Mouse (Mus musculus): Measurements from ENCODE around the gene Plcxd1. TPM values are rescaled to one million over a fixed set of nuclear protein-coding genes. Genes with fewer than 3 reads are reported as not detected.

Gene Plcxd1
- polyA plus RNA-seq, 1 experiment from 2014 or later: 1.4 TPM

DNA sequence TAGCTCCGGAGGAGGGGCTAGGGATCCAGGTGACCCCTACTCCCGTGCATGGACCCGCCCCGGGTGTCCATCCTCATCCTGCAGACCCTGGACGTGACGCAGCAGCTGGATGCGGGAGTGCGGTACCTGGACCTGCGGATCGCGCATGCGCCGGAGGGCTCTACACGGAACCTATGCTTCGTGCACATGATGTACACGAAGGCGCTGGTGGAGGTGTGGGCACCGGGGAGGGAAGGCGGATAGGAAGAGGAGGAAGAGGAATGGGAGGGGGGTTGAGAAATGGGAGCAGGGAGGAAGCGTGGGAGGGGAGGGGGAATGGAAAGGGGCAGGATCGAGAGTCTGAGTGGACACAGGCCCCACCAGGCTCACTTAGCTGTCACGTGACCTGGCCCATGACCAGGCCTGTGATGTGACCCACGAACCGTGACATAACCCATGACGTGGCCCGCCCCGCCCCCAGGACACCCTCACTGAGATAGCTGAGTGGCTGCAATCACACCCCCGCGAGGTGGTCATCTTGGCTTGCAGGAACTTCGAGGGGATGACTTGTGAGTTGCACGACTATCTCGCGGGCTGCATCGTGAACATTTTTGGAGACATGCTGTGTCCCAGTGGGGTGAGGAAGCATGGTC is 2.1 kb downstream of the Plcxd1 start:
- 18% methylated on average over 34 of the region's 34 CpGs for WGBS
- H3K4me2 ChIP-seq (replicated peaks): peak overlapping the region; percentile 72
- H3K4me1 ChIP-seq: peaks cover 30% of the 10 kb centered on the region
- H3K4me3 ChIP-seq: peak overlapping the region; percentile 35
- H3K27ac ChIP-seq: no peak overlapping the region
- H3K9ac ChIP-seq: no peak overlapping the region
- H3K36me3 ChIP-seq: peaks cover 39% of the 10 kb centered on the region
- H3K9me3 ChIP-seq: no peaks in the 10 kb centered on the region
- no peak for ATAC-seq (ENCODE audit: insufficient number of reproducible peaks, insufficient read depth, low FRiP score, low TSS enrichment)
- 0 out of 2 replicates have a peak, but pooled peaks cover 4% of the 10 kb centered on the region for H3K27me3 ChIP-seq

DNA sequence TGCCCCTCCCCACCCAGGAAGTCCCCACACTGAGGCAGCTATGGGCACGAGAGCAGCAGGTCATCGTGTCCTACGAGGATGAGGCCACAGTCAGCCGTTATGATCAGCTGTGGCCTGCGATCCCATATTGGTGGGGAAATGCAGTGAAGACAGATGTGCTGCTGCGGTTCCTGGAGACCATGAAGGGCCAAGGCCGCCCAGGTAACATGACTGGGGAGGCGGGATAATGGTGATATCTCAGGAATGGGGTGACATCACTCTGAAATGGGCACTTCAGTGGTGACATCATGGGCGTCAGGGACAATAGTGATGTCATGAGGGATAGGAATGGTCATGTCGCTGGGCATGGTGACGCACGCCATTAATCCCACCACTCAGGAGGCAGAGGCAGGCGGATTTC is 2.7 kb downstream of the Plcxd1 start:
- peak overlapping the region; percentile 72; the same call in 1 of the 2 replicates for H3K4me2 ChIP-seq (replicated peaks)
- peaks cover 33% of the 10 kb centered on the region for H3K4me1 ChIP-seq
- no peak for ATAC-seq (ENCODE audit: insufficient number of reproducible peaks, insufficient read depth, low FRiP score, low TSS enrichment)
- no peak overlapping the region for H3K9ac ChIP-seq
- H3K27ac ChIP-seq: no peak overlapping the region
- peaks cover 39% of the 10 kb centered on the region for H3K36me3 ChIP-seq
- H3K4me3 ChIP-seq: no peak overlapping the region; the same call in 1 of the 2 replicates
- H3K27me3 ChIP-seq: 0 out of 2 replicates have a peak, but pooled peaks cover 4% of the 10 kb centered on the region
- 92% methylated on average over 13 of the region's 13 CpGs for WGBS
- H3K9me3 ChIP-seq: no peaks in the 10 kb centered on the region

DNA sequence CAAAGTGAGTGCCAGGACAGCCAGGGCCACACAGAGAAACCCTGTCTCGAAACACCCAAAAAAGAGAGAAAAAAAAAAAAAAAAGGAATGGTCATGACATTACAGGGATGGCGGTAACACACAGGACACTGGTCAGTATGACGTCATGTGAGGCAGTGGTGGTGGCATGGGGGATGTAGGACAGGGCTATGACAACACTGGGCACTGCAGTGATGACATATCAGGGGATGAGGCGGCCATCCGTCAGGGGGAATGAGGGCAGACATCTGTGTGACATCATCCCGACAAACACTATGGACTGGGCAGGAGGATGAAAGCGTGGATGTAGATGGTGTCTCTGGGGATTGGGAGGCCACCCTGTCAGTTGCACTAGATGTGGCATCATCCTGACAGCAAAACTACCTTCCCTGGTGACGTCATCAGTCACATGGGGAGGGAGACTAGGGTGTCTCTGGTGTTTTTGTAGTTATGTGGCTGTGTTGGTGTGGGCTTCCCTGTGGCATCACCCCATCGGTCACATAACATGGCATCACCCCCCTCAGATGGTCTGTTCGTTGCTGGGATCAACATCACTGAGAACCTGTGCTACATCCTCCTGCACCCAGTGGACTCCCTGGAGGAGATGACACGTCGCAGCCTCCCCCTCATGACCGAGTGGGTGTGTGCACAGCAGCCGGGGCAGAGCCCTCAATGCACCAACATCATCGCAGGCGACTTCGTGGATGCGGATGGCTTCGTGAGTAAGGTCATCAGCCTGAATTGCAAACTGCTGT is 3.3 kb downstream of the Plcxd1 start:
- Histone ChIP-seq H3K27ac (no peak overlapping the region), H3K4me1 (peaks cover 33% of the 10 kb centered on the region), H3K36me3 (peaks cover 39% of the 10 kb centered on the region), H3K9me3 (no peaks in the 10 kb centered on the region), H3K4me2 (replicated peaks) (no peak overlapping the region), H3K4me3 (no peak overlapping the region), H3K27me3 (0 out of 2 replicates have a peak, but pooled peaks cover 4% of the 10 kb centered on the region), H3K9ac (no peak overlapping the region)
- 97% methylated on average over 19 of the region's 19 CpGs for WGBS
- no peak for ATAC-seq (ENCODE audit: insufficient number of reproducible peaks, insufficient read depth, low FRiP score, low TSS enrichment)

DNA sequence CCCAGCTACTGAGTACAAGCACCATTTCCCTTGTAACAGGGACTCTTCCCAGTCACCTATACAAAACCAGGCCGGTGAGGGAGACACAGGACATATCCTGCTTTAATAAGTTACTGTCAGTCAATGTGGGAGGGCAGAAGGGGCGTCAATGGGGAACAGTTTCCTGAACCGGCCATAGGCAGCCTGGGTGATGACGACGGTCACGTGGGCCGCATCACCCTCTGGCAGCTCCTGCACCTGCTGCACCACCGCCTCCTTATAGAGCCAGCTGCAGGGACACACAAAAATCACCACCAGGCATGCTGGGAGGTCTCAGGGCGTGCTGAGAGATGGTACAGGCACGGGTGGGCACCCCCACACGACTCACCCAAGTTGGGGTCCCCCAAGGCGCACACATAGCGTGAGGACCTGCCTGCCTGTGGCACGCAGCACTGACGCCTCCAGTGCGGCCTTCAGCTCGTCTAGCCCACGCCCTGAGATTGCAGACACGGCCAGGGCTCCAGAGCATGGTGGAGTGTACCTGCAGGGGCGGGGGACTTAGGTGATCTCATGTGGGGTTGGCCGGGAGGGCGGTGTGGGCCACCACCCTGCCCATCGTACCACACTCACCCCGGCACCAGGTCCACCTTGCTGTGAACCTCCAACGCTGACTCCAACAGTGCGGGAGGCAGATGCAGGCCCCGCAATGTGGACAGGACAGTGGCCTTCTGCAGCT is 4.3 kb downstream of the Plcxd1 start:
- Histone ChIP-seq H3K27me3 (0 out of 2 replicates have a peak, but pooled peaks cover 4% of the 10 kb centered on the region), H3K9ac (no peak overlapping the region), H3K4me2 (replicated peaks) (no peak overlapping the region), H3K27ac (no peak overlapping the region), H3K4me1 (peaks cover 33% of the 10 kb centered on the region), H3K36me3 (peaks cover 39% of the 10 kb centered on the region), H3K9me3 (no peaks in the 10 kb centered on the region), H3K4me3 (no peak overlapping the region)
- WGBS: 96% methylated on average over 27 of the region's 27 CpGs
- ATAC-seq (ENCODE audit: insufficient number of reproducible peaks, insufficient read depth, low FRiP score, low TSS enrichment): no peak

DNA sequence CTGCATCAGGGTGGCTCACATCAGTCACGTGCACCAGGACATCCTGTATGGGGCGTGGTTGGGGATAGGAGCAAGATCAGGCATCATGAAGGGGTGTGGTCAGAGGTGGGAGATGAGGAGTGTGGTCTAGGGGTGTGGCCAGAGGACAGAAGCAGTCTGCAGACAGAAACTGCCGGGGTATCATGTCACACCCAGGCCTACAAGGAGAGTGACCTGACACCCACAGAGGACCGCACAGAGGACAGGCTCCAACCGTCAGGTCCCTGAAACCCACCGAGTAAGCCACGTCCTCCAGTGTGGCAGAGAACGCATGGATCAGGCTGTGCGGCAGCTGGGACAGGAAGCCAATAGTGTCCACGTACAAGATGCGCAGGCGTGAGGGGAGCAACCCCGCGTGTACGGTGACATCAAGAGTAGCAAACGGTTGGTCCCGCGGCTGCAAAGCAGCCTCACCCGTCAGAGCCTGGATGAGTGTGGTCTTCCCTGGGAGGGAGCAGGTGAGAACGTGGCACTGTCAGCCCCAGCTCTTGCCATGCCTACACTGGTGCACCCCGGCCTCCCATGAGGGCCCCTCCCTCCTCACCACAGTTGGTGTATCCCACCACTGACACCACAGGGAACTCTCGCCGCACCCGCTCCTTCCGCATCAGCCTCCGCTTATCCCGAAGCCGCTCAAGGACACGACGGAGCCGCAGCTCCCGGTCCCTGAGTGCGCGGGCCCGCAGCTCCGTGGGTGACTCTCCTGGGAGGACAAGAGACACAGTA is 5.0 kb downstream of the Plcxd1 start:
- no peaks in the 10 kb centered on the region for H3K9me3 ChIP-seq
- H3K4me2 ChIP-seq (replicated peaks): no peak overlapping the region
- 0 out of 2 replicates have a peak, but pooled peaks cover 4% of the 10 kb centered on the region for H3K27me3 ChIP-seq
- H3K36me3 ChIP-seq: peaks cover 39% of the 10 kb centered on the region
- no peak overlapping the region for H3K27ac ChIP-seq
- H3K4me1 ChIP-seq: peaks cover 31% of the 10 kb centered on the region
- H3K4me3 ChIP-seq: no peak overlapping the region
- no peak for ATAC-seq (ENCODE audit: insufficient number of reproducible peaks, insufficient read depth, low FRiP score, low TSS enrichment)
- 95% methylated on average over 36 of the region's 36 CpGs for WGBS
- H3K9ac ChIP-seq: no peak overlapping the region

DNA sequence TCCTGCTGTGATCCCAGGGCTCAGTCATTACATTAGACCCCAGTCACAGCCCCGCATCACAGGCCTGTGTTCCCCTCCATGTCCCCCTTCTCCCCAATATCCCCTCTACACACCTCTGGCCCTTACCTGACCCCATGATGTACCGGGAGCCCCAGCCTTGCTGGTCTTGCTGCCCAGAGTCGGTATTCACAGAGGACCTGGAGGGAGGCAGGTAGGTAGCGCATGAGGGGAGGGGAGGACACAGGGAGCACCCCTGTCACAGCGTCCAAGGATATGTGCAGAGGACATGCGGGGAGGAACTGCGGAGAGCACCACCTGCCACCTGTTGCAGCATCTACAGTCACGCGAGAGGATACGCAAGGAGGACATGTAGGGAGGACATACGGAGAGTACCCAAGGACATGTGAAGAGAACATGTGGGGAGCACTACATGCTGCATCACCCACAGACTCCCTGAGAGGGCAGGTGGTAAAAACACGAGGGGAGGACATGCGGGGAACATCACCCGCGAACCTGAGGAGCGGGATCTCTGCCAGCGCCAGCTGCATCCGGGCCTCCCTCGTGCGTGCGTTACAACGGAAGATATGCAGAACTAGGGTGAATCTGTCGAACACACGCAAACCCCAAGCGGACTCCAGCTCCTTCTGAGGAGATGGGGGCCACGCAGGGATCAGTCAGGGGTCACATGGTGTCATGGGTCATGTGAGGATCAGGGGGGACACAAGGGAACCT is 6.5 kb downstream of the Plcxd1 start:
- Histone ChIP-seq H3K27me3 (no peaks in the 10 kb centered on the region), H3K4me1 (peaks cover 19% of the 10 kb centered on the region; the same call in 1 of the 2 replicates), H3K4me3 (peak overlapping the region; percentile 83), H3K36me3 (peaks cover 39% of the 10 kb centered on the region), H3K4me2 (replicated peaks) (peak overlapping the region; percentile 83), H3K9me3 (no peaks in the 10 kb centered on the region), H3K27ac (no peak overlapping the region), H3K9ac (no peak overlapping the region)
- 94% methylated on average over 26 of the region's 26 CpGs for WGBS
- no peak for ATAC-seq (ENCODE audit: insufficient number of reproducible peaks, insufficient read depth, low FRiP score, low TSS enrichment)

DNA sequence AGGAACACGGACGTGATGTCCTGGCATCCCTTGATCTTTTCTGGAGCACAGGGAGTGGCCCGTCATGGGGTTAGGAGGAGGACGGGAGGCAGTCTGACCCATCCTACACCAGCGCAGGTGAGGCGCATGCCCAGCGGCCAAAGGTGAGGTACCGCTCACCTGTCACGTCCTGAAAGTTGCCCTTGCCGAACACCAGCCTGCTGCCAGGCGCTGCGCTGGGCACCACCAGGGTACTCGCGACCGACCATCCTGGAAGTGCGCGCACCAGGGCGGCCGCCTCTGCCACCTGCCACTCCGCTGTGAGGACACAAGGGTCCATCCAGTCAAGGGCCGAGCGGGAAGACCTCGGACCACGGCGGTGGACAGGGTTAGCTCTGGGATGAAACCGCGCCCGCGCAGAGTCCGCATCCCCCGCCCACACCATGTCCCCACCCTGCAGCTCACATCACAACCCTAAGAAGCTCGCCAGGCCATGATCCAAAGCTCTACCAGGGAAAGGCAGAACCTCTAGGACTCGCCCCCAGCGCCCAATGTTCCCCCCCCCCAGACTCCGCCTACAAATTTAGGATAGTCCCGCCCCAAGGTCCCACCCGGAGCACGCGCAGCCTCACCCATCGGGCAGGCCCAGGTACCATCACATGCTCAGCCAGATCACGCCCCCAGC is 7.3 kb downstream of the Plcxd1 start:
- Histone ChIP-seq H3K4me3 (peak overlapping the region; percentile 83), H3K36me3 (peaks cover 39% of the 10 kb centered on the region), H3K4me2 (replicated peaks) (peak overlapping the region; percentile 83), H3K4me1 (peaks cover 12% of the 10 kb centered on the region; the same call in 1 of the 2 replicates), H3K9me3 (no peaks in the 10 kb centered on the region), H3K27ac (peak overlapping the region; percentile 98), H3K27me3 (no peaks in the 10 kb centered on the region), H3K9ac (peak overlapping the region; percentile 83)
- peak; percentile 16 for ATAC-seq (ENCODE audit: insufficient number of reproducible peaks, insufficient read depth, low FRiP score, low TSS enrichment)
- WGBS: 13% methylated on average over 41 of the region's 41 CpGs

DNA sequence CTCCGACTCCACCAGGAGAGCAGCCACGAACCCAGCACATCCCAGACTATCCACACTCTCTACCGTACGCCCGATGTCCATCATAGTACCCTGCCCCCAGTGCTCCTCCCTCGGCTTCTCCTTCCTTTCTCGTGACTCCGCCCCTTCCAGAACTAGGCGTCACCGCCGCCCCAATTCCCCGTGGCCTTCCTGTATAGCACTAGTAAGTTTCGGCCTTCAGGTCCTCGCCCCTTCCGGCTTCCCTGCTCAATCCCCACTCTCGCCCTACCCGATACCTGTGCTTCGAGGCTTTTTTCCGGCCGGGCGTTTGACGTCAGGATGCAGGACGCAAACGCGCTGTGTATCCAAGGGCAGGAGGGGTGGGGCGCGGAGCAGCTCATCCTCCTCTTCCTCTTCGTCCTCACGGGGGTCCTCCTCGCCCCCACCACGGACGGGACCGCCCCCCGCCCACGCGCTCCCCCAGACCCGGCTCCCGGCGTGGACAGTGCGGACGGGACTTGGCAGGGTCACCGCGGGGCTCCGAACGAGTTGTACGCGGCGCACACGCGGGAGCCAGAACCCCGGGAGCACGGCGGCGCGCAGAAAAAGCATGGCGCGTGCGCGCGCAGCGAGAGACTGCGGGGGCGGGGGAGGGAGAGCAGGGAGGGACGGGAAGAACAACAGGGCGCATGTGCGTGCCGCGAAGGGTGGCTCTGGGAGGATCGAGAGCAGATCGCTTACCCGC is 8.0 kb downstream of the Plcxd1 start, which contains the start of gene Gtpbp6:
Gtpbp6 (minus strand) TSS at position 617 of the 724 bp plus-strand sequence.
- Histone ChIP-seq H3K9ac (peak within 1 kb of the TSS; percentile 83), H3K27me3 (no peaks in the 10 kb centered on the region), H3K36me3 (peaks cover 44% of the 10 kb centered on the region), H3K4me3 (peak within 1 kb of the TSS; percentile 83), H3K9me3 (no peaks in the 10 kb centered on the region), H3K27ac (peak within 1 kb of the TSS; percentile 98), H3K4me2 (replicated peaks) (peak within 1 kb of the TSS; percentile 83), H3K4me1 (0 out of 2 replicates have a peak, but pooled peaks cover 11% of the 10 kb centered on the region)
- ATAC-seq (ENCODE audit: insufficient number of reproducible peaks, insufficient read depth, low FRiP score, low TSS enrichment): peak; percentile 79
- under 1% methylated on average over 71 of the region's 71 CpGs for WGBS

DNA sequence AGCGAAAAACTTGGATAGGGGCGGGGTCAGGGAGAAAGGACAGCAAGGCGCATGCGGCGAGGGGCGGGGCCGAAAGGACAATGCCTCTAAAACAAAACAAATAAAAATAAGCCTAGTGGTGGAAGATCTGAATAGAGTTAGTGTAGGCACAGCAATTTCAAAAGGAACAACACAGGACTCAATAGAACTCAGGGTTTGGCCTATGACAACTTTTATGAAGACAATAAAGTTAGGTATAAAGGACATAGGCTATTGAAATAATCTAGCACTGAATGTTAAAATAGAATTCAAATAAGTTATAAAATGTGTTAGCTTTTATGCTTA is 8.5 kb downstream of the Plcxd1 start:
- WGBS: 0% methylated on average over 6 of the region's 7 CpGs
- peaks cover 43% of the 10 kb centered on the region for H3K36me3 ChIP-seq
- H3K4me2 ChIP-seq (replicated peaks): peak overlapping the region; percentile 83
- 0 out of 2 replicates have a peak, but pooled peaks cover 11% of the 10 kb centered on the region for H3K4me1 ChIP-seq
- no peaks in the 10 kb centered on the region for H3K27me3 ChIP-seq
- no peak for ATAC-seq (ENCODE audit: insufficient number of reproducible peaks, insufficient read depth, low FRiP score, low TSS enrichment)
- peak overlapping the region; percentile 98 for H3K27ac ChIP-seq
- peak overlapping the region; percentile 83 for H3K4me3 ChIP-seq
- H3K9me3 ChIP-seq: no peaks in the 10 kb centered on the region
- H3K9ac ChIP-seq: no peak overlapping the region

DNA sequence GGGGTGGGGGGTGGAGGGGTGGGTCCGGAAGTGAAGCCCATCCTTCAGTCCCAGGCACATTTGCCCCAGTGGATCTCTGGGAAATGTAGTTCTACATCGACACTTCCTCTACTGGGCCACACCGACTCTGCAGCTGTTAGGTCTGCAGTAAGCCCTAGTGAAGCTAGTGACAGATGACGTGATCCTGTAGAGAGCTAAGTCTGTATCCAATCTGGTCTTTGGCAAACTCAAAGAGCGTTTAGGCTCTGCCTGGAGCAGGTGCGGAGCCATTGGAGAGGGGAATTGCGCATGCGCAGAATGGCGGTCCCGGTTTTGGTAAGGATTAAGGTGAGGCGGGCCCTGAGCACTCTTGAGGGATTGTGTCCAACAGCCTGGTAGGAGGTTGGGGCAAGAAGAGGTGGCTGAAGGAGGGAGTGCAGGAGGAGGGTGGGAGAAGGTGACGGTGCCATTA is 10.2 kb downstream of the Plcxd1 start, which contains the start of gene Zfp605:
Zfp605 (plus strand) TSS at position 102 of the 451 bp plus-strand sequence.
- peak; percentile 36 for ATAC-seq (ENCODE audit: insufficient number of reproducible peaks, insufficient read depth, low FRiP score, low TSS enrichment)
- WGBS: 2% methylated on average over 12 of the region's 12 CpGs

More for the DNA sequence above, 10.2 kb downstream of the Plcxd1 start, which contains the start of gene Zfp605:
- peak within 1 kb of the TSS; percentile 47 for H3K9ac ChIP-seq
- H3K36me3 ChIP-seq: peaks cover 26% of the 10 kb centered on the region
- peak within 1 kb of the TSS; percentile 60 for H3K4me3 ChIP-seq
- H3K4me1 ChIP-seq: 0 out of 2 replicates have a peak, but pooled peaks cover 11% of the 10 kb centered on the region
- no peaks in the 10 kb centered on the region for H3K9me3 ChIP-seq
- H3K27me3 ChIP-seq: no peaks in the 10 kb centered on the region
- peak within 1 kb of the TSS; percentile 70 for H3K4me2 ChIP-seq (replicated peaks)
- peak within 1 kb of the TSS; percentile 76 for H3K27ac ChIP-seq
